Mouse (Mus musculus) small intestine, adult 2 months (tissue): ENCODE results near the gene Pygo1.

ENCODE experiments used
- CTCF ChIP-seq: fragments of 200-500 bp; IDR thresholded peaks from 2 replicates; pipeline ENCODE4 v1.5.1; 2012; ENCODE audit warnings: low read depth, mild to moderate bottlenecking, control low read depth, inconsistent platforms, low read length, moderate library complexity, mixed read lengths; ENCODE audit not compliant: insufficient replicate concordance, insufficient read length; ENCODE audit errors: extremely low read depth
- POLR2A ChIP-seq: fragments of 200-500 bp; IDR thresholded peaks from 2 replicates; pipeline ENCODE4 v1.6.1; 2012; ENCODE audit warnings: low read depth, mild to moderate bottlenecking, control low read depth, inconsistent platforms, low read length, moderate library complexity

- TF ChIP-seq CTCF (no peak), POLR2A (no peak)
Observed at GRCm38 (mm10) chr9:72906693-72907103, 18.7 kb upstream of the Pygo1 start.
